Mouse (Mus musculus) effector memory CD4-positive, alpha-beta T cell, adult 7 months (primary cell): ENCODE results near the gene Tax1bp1. TPM values are rescaled to one million over a fixed set of nuclear protein-coding genes. Genes with fewer than 3 reads are reported as not detected.

Experiments
- polyA plus RNA-seq: library from polyadenylated mRNA; unstranded; fragments of 100-300 nt; shearing (Covaris generic); gene quantifications from one replicate; pipeline ENCODE4 v1.2.1, GENCODE M21; 2017

The Tax1bp1 gene
- polyA plus RNA-seq, result 357 TPM

DNA sequence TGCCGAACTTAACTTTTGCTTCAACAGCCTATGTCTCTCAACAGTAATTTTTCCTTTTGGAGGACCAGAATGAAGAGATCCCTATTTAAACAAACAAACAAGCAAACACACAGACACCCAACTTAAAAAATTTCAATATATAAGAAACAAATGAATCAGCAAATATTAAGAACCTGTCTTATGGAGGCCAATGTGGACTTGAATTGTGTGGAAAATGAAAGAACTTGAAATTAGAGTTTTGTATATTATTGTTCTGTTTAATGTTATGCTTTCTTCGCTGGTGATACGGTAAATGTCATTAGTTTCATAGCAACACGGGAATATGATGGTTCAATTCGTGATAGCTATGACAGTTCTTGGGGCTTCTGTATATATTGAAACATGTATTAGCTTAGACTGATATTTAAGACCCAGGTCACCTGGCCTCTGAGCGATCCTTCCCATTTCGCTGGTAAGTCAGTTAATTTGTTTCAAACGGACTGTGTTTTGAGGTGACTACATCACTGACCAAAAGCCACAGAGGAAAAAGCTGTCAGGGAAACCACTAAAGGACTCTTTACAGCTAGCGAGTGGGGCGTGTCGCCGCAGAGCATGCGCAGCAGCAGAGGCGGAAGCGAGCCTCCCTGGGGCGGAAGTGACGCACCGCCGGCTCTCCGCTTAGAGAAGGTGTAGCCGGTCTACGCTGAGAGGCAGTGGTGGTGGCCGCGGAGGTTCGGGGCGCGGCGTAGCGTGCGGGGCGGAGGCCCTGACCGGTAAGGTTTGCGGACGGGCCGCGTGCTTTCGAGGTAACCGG, at the start of gene Tax1bp1:
Gene Tax1bp1 (plus strand): TSS at position 626 of the 793 bp plus-strand sequence.

Other genes starting within 250 kb of the Tax1bp1 start
- gene Hibadh, start 73.3 kb upstream of the Tax1bp1 start, polyA plus RNA-seq, result 71.8 TPM